Mouse (Mus musculus) hindbrain, postnatal 0 days (tissue): ENCODE measurements around the gene Ptpn14. TPM values are rescaled to one million over a fixed set of nuclear protein-coding genes. Genes with fewer than 3 reads are reported as not detected.

Experiments used
- ATAC-seq: fragments of 200-750 bp; cut with Nextera tagmentation; 2 replicates; pipeline ENCODE4 v1.8.0; 2017; ENCODE audit warnings: mild to moderate bottlenecking, moderate TSS enrichment, moderate library complexity
- DNase-seq: peaks from one replicate; pipeline ENCODE4 v3.0.0-alpha.2; 2015; ENCODE audit warnings: low spot score
- H3K27ac ChIP-seq: fragments of 300-500 bp; sonication (generic); 2 replicates; pipeline ENCODE4 v1.5.1; 2014; ENCODE audit warnings: mild to moderate bottlenecking
- H3K27me3 ChIP-seq: fragments of 300-500 bp; sonication (generic); 2 replicates; pipeline ENCODE4 v1.6.1; 2014; ENCODE audit warnings: low read length, mixed read lengths; ENCODE audit not compliant: insufficient read depth
- H3K36me3 ChIP-seq: fragments of 300-500 bp; sonication (generic); 2 replicates; pipeline ENCODE4 v1.6.1; 2014; ENCODE audit warnings: low read length, mixed read lengths; ENCODE audit not compliant: insufficient read depth
- H3K4me1 ChIP-seq: fragments of 300-500 bp; sonication (generic); 2 replicates; pipeline ENCODE4 v1.6.1; 2014; ENCODE audit warnings: antibody characterized with exemption, low read length, mixed read lengths; ENCODE audit not compliant: insufficient read depth
- H3K4me2 ChIP-seq: fragments of 300-500 bp; sonication (generic); 2 replicates; pipeline ENCODE4 v1.6.1; 2014; ENCODE audit warnings: low read depth, mild to moderate bottlenecking, low read length, moderate library complexity, mixed read lengths
- H3K4me3 ChIP-seq: fragments of 300-500 bp; sonication (generic); 2 replicates; pipeline ENCODE4 v1.5.1; 2014; ENCODE audit warnings: low read length
- H3K9ac ChIP-seq: fragments of 300-500 bp; sonication (generic); replicated peaks from 2 replicates; pipeline ENCODE4 v1.6.1; 2014; ENCODE audit warnings: mild to moderate bottlenecking, low read length, moderate library complexity, mixed read lengths
- H3K9me3 ChIP-seq: fragments of 300-500 bp; sonication (generic); 2 replicates; pipeline ENCODE4 v1.6.1; 2016; ENCODE audit warnings: low read length, mixed read lengths
- CTCF ChIP-seq: IDR thresholded peaks from 2 replicates; pipeline ENCODE4 v1.5.1; 2016; ENCODE audit warnings: antibody characterized with exemption, control low read depth, low read depth
- WGBS: fragments of 180-500 bp; shearing (Covaris S2); extraction: QIAGEN DNeasy Blood & Tissue Kit; methylation state at CpG from one replicate; pipeline ENCODE4 v1.1.7; 2014; 5-methylcytosine and 5-hydroxymethylcytosine counted together
- polyA plus RNA-seq: library from polyadenylated mRNA; unstranded; fragments of >200 nt; fragmentation: Nextera tagmentation; extraction: Ambion mirVana; gene quantifications from 2 replicates; pipeline ENCODE4 v1.2.1, GENCODE M21; 2015
- total RNA-seq: library from RNA; depleted of rRNA; stranded (reverse); fragments of >200 nt; gene quantifications from 2 replicates; pipeline ENCODE4 v1.2.3, GENCODE M21; 2014; rRNA removed

Gene Ptpn14
- total RNA-seq (8.2 and 8.9 TPM in 2 replicates), polyA plus RNA-seq (1.4 and 1.6 TPM in 2 replicates)

GRCm38 (mm10) chr1:189727884-189728783 is at the start of gene Ptpn14:
Ptpn14 (plus strand) TSS chr1:189728268.
- peak within 1 kb of the TSS; percentile 61 for H3K4me3 ChIP-seq
- H3K4me2 ChIP-seq: peak within 1 kb of the TSS; percentile 97
- peak within 1 kb of the TSS; percentile 51 for H3K9ac ChIP-seq
- peak within 1 kb of the TSS; percentile 60 for H3K27ac ChIP-seq
- TF ChIP-seq CTCF: no peak
- H3K27me3 ChIP-seq: peaks cover 9% of the 10 kb centered on the region; the same call in 1 of the 2 replicates
- under 1% methylated on average over 81 of the region's 98 CpGs for WGBS
- no peaks in the 10 kb centered on the region for H3K9me3 ChIP-seq
- peak; percentile 87 for ATAC-seq
- H3K4me1 ChIP-seq: no peaks in the 10 kb centered on the region; the same call in 1 of the 2 replicates
- H3K36me3 ChIP-seq: no peaks in the 10 kb centered on the region
- peak; percentile 77 for DNase-seq

GRCm38 (mm10) chr1:189679555-189679954 is 48.5 kb upstream of the Ptpn14 start:
- H3K4me2 ChIP-seq: no peak overlapping the region
- ATAC-seq (no peak), DNase-seq (no peak)
- H3K4me1 ChIP-seq: no peaks in the 10 kb centered on the region
- no peak overlapping the region for H3K27ac ChIP-seq
- no peak overlapping the region for H3K9ac ChIP-seq
- TF ChIP-seq CTCF: no peak
- H3K4me3 ChIP-seq: no peak overlapping the region
- no peaks in the 10 kb centered on the region for H3K9me3 ChIP-seq
- H3K36me3 ChIP-seq: no peaks in the 10 kb centered on the region; the same call in 1 of the 2 replicates
- no peaks in the 10 kb centered on the region for H3K27me3 ChIP-seq
- WGBS: 95% methylated on average over 3 of the region's 3 CpGs

GRCm38 (mm10) chr1:189684786-189685415 is 43.2 kb upstream of the Ptpn14 start:
- Histone ChIP-seq H3K4me2 (no peak overlapping the region), H3K4me3 (no peak overlapping the region), H3K27me3 (no peaks in the 10 kb centered on the region), H3K9ac (no peak overlapping the region), H3K4me1 (no peaks in the 10 kb centered on the region), H3K36me3 (no peaks in the 10 kb centered on the region; the same call in 1 of the 2 replicates), H3K27ac (no peak overlapping the region), H3K9me3 (no peaks in the 10 kb centered on the region)
- DNase-seq (no peak), ATAC-seq (no peak)
- TF ChIP-seq CTCF: no peak
- 95% methylated on average over 9 of the region's 9 CpGs for WGBS

- H3K4me3 ChIP-seq: no peak overlapping the region
- no peak overlapping the region for H3K27ac ChIP-seq
- no peak overlapping the region for H3K9ac ChIP-seq
- peak overlapping the region; percentile 92; the same call in 1 of the 2 replicates for H3K4me2 ChIP-seq
- no peaks in the 10 kb centered on the region; the same call in 1 of the 2 replicates for H3K36me3 ChIP-seq
- H3K27me3 ChIP-seq: no peaks in the 10 kb centered on the region
- DNase-seq (no peak), ATAC-seq (no peak)
- no peaks in the 10 kb centered on the region for H3K4me1 ChIP-seq
- TF ChIP-seq CTCF: no peak
- no peaks in the 10 kb centered on the region for H3K9me3 ChIP-seq
- 86% methylated on average over 6 of the region's 6 CpGs for WGBS
These were observed 42.0 kb upstream of the Ptpn14 start for GRCm38 (mm10) chr1:189686025-189686424.

- Histone ChIP-seq H3K36me3 (no peaks in the 10 kb centered on the region; the same call in 1 of the 2 replicates), H3K4me3 (peak within 1 kb of the TSS; percentile 68), H3K4me1 (no peaks in the 10 kb centered on the region), H3K9me3 (no peaks in the 10 kb centered on the region), H3K9ac (peak within 1 kb of the TSS; percentile 40; the same call in 1 of the 2 replicates), H3K27ac (no peak within 1 kb of the TSS), H3K4me2 (peak within 1 kb of the TSS; percentile 92), H3K27me3 (no peaks in the 10 kb centered on the region)
- no peak for TF ChIP-seq CTCF
- DNase-seq (peak; percentile 99), ATAC-seq (peak; percentile 100)
- WGBS: under 1% methylated on average over 55 of the region's 55 CpGs
These were observed 40.2 kb upstream of the Ptpn14 start, which contains the start of gene Cenpf for GRCm38 (mm10) chr1:189687654-189688387. Cenpf (minus strand) TSS chr1:189688086.

- H3K9ac ChIP-seq: peak overlapping the region; percentile 35; the same call in 1 of the 2 replicates
- H3K36me3 ChIP-seq: no peaks in the 10 kb centered on the region; the same call in 1 of the 2 replicates
- H3K4me2 ChIP-seq: peak overlapping the region; percentile 92
- WGBS: 2% methylated on average over 14 of the region's 15 CpGs
- no peaks in the 10 kb centered on the region for H3K27me3 ChIP-seq
- H3K4me3 ChIP-seq: peak overlapping the region; percentile 68
- ATAC-seq (peak; percentile 61; the same call in 1 of the 2 replicates), DNase-seq (no peak)
- H3K27ac ChIP-seq: no peak overlapping the region
- H3K4me1 ChIP-seq: no peaks in the 10 kb centered on the region
- no peak for TF ChIP-seq CTCF
- H3K9me3 ChIP-seq: no peaks in the 10 kb centered on the region
These were observed 39.7 kb upstream of the Ptpn14 start for GRCm38 (mm10) chr1:189688388-189688750.
